ENCODE assay signal across 9 mouse cellular contexts in the genomic region with DNA sequence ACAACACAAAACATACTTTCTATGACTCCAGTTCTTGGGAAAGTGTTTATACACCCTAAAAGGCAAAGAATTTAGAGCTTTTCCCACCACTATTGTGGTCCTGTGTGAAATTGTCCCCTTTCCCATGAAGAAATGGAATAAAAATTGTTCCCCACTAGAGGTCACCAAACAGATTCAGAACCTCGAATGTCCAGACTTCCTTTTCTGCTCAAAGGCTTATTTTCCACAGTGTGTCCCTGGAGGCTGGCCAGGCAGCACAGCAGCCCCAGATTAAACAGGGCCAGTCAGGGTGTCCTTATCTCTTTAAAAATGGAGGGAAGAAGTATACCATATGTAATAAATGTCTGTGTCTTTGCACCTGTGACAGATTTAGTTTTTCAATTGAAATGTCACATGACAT. TPM values are rescaled to one million over a fixed set of nuclear protein-coding genes. Genes with fewer than 3 reads are reported as not detected.
A peak's percentile ranks its signal among the peaks of the same experiment; 100 is the strongest.
DNase-seq lines count a peak whose midpoint lies in the region; ATAC-seq and TF ChIP-seq lines count a peak whose summit lies in the region.
"Had no signal": no experiment of that assay in that cellular context is flagged by ENCODE, and none has a peak within 500 bp of the region (broad histone marks: within the 10 kb centered on the region; RNA-seq: fewer than 3 reads in every experiment).

No protein-coding gene starts in this region.

- H3K9me3 ChIP-seq in intestine, embryonic 15.5 days: no peaks in the 10 kb centered on the region
- H3K9me3 ChIP-seq in intestine, embryonic 16.5 days (ENCODE audit: control insufficient read depth, low read length): no peaks in the 10 kb centered on the region
- H3K9me3 ChIP-seq in CH12.LX (replicated peaks; ENCODE audit: low read length): no peaks in the 10 kb centered on the region
- H3K9me3 ChIP-seq in heart, embryonic 12.5 days (replicated peaks): no peaks in the 10 kb centered on the region
- no peaks in the 10 kb centered on the region for H3K9me3 ChIP-seq in lung, embryonic 16.5 days (ENCODE audit: control insufficient read depth, low read length)

- TF ChIP-seq RAD21 in CH12.LX (IDR thresholded peaks at IDR 0.05; ENCODE audit: low read depth, low read length): peak; percentile 41

- H3K36me3 ChIP-seq in intestine, embryonic 15.5 days: no peaks in the 10 kb centered on the region
- H3K36me3 ChIP-seq in intestine, embryonic 16.5 days (ENCODE audit: control insufficient read depth, insufficient read depth, low read length): no peaks in the 10 kb centered on the region
- no peaks in the 10 kb centered on the region for H3K36me3 ChIP-seq in CH12.LX (replicated peaks in 1 of 2; ENCODE audit: control insufficient read depth in 1 of 2, insufficient read depth in 1 of 2, low read length in 1 of 2)
- no peaks in the 10 kb centered on the region for H3K36me3 ChIP-seq in heart, embryonic 12.5 days
- no peaks in the 10 kb centered on the region for H3K36me3 ChIP-seq in lung, embryonic 16.5 days (ENCODE audit: control insufficient read depth, insufficient read depth, low read length)

- no peak for DNase-seq in CH12.LX (ENCODE audit: extremely low read depth)
- DNase-seq in cerebellum, adult 11-12 months: peak; percentile 5
- no peak for DNase-seq in spleen, postnatal 36 days (ENCODE audit: low spot score in 2 of 2)

- WGBS in intestine, embryonic 15.5 days: 5% methylated on average over 1 of the region's 1 CpGs
- WGBS in intestine, embryonic 16.5 days: 3% methylated on average over 1 of the region's 1 CpGs
- 10% methylated on average over 1 of the region's 1 CpGs for whole genome bisulfite sequencing in heart, embryonic 12.5 days
- 3% methylated on average over 1 of the region's 1 CpGs for WGBS in lung, embryonic 16.5 days

- no peaks in the 10 kb centered on the region for H3K79me2 ChIP-seq in CH12.LX (replicated peaks; ENCODE audit: control insufficient read depth, extremely low read depth, insufficient read depth, poor library complexity, severe bottlenecking)

- no peaks in the 10 kb centered on the region for H3K27me3 ChIP-seq in intestine, embryonic 15.5 days (replicated peaks)
- H3K27me3 ChIP-seq in intestine, embryonic 16.5 days (replicated peaks; ENCODE audit: control insufficient read depth, insufficient read depth, low read length): no peaks in the 10 kb centered on the region
- peaks cover 80% of the 10 kb centered on the region for H3K27me3 ChIP-seq in CH12.LX (replicated peaks)
- no peaks in the 10 kb centered on the region for H3K27me3 ChIP-seq in heart, embryonic 12.5 days (replicated peaks)
- H3K27me3 ChIP-seq in lung, embryonic 16.5 days (ENCODE audit: control insufficient read depth, insufficient read depth, low read depth, low read length): no peaks in the 10 kb centered on the region

- no peaks in the 10 kb centered on the region for H3K4me1 ChIP-seq in intestine, embryonic 15.5 days (replicated peaks)
- H3K4me1 ChIP-seq in intestine, embryonic 16.5 days (ENCODE audit: control insufficient read depth, insufficient read depth, low read length): peaks cover 18% of the 10 kb centered on the region
- no peaks in the 10 kb centered on the region for H3K4me1 ChIP-seq in CH12.LX (ENCODE audit: control insufficient read depth in 1 of 2, insufficient read depth in 2 of 2)
- H3K4me1 ChIP-seq in heart, embryonic 12.5 days (replicated peaks): peaks cover 33% of the 10 kb centered on the region
- no peaks in the 10 kb centered on the region for H3K4me1 ChIP-seq in lung, embryonic 16.5 days (replicated peaks; ENCODE audit: control insufficient read depth, insufficient read depth, low read length)

- no peak overlapping the region for H3K4me3 ChIP-seq in intestine, embryonic 15.5 days (replicated peaks)
- H3K4me3 ChIP-seq in intestine, embryonic 16.5 days (ENCODE audit: low read length): no peak overlapping the region
- no peak overlapping the region for H3K4me3 ChIP-seq in CH12.LX (replicated peaks in 1 of 3; ENCODE audit: low read depth in 2 of 3, low read length in 2 of 3, poor library complexity in 1 of 3)
- H3K4me3 ChIP-seq in heart, embryonic 12.5 days: no peak overlapping the region
- no peak overlapping the region for H3K4me3 ChIP-seq in lung, embryonic 16.5 days (ENCODE audit: low read length)

- TF ChIP-seq CTCF in CH12.LX (conservative IDR thresholded peaks at IDR 0.05 in 1 of 2, IDR thresholded peaks at IDR 0.05 in 1 of 2; ENCODE audit: low read depth in 2 of 2, low read length in 2 of 2): peak in 1 of 2 experiments; percentile 49; a peak in 2 of 4 replicates

- in situ Hi-C loops in CH12.LX (cut with MboI; ENCODE audit: low pct_ligation_motif_present, low pct_unique_long_range_greater_than_20kb, low sequenced_read_pairs): no loop called here

- ATAC-seq in intestine, embryonic 15.5 days: peak; percentile 63
- no peak for ATAC-seq in intestine, embryonic 16.5 days
- ATAC-seq in heart, embryonic 12.5 days (ENCODE audit: insufficient number of reproducible peaks, low FRiP score): peak; percentile 49
- peak; percentile 79 for ATAC-seq in lung, embryonic 16.5 days (ENCODE audit: low read depth)
- ATAC-seq in CD4-positive, CD25-positive, alpha-beta regulatory T cell, adult 4 months: no peak

- H3K27ac ChIP-seq in intestine, embryonic 15.5 days: no peak overlapping the region
- H3K27ac ChIP-seq in intestine, embryonic 16.5 days (ENCODE audit: low read length): no peak overlapping the region
- no peak overlapping the region for H3K27ac ChIP-seq in CH12.LX (ENCODE audit: insufficient read depth, low read depth)
- H3K27ac ChIP-seq in heart, embryonic 12.5 days (ENCODE audit: poor library complexity, severe bottlenecking): no peak overlapping the region
- no peak overlapping the region for H3K27ac ChIP-seq in lung, embryonic 16.5 days (ENCODE audit: low read length)

- TF ChIP-seq POLR2A in CH12.LX (IDR thresholded peaks at IDR 0.05; ENCODE audit: low read depth, low read length): no peak

- H3K4me2 ChIP-seq in intestine, embryonic 15.5 days (replicated peaks): no peak overlapping the region
- H3K4me2 ChIP-seq in intestine, embryonic 16.5 days (ENCODE audit: low read depth, low read length): no peak overlapping the region
- H3K4me2 ChIP-seq in CH12.LX (ENCODE audit: insufficient read depth, low read depth, poor library complexity, severe bottlenecking): no peak overlapping the region
- no peak overlapping the region for H3K4me2 ChIP-seq in heart, embryonic 12.5 days
- H3K4me2 ChIP-seq in lung, embryonic 16.5 days (ENCODE audit: low read depth, low read length): no peak overlapping the region

- dilution Hi-C loops in CH12.LX (cut with MboI; ENCODE audit: extremely low pct_ligation_motif_present, extremely low pct_unique_long_range_greater_than_20kb, low sequenced_read_pairs): no loop called here

- TF ChIP-seq EP300 in CH12.LX (IDR thresholded peaks at IDR 0.05; ENCODE audit: low read length): no peak

- no peak overlapping the region for H3K9ac ChIP-seq in intestine, embryonic 15.5 days
- no peak overlapping the region for H3K9ac ChIP-seq in intestine, embryonic 16.5 days (ENCODE audit: low read depth, low read length)
- no peak overlapping the region for H3K9ac ChIP-seq in CH12.LX (ENCODE audit: insufficient read depth, low read depth)
- no peak overlapping the region for H3K9ac ChIP-seq in heart, embryonic 12.5 days
- no peak overlapping the region for H3K9ac ChIP-seq in lung, embryonic 16.5 days (ENCODE audit: low read length)

TF ChIP-seq in CH12.LX, 34 proteins besides CTCF, POLR2A, EP300 and RAD21:
- TF ChIP-seq NRF1 (IDR thresholded peaks at IDR 0.05; ENCODE audit: low read depth, low read length) (no peak), SMC3 (IDR thresholded peaks at IDR 0.05; ENCODE audit: low read depth, low read length) (peak; percentile 8; the same call in 1 of the 2 replicates)

RNA-seq across cellular contexts. Expression of a gene that starts 7.7 kb away (rescaled TPM):
- 12.4 and 13.2 TPM in 2 replicates for polyA plus RNA-seq in intestine, embryonic 15.5 days (2015; fragmentation: Nextera tagmentation; extraction: Ambion mirVana)
- polyA plus RNA-seq in intestine, embryonic 16.5 days (2015; fragmentation: Nextera tagmentation; extraction: Ambion mirVana): 10.3 and 15.4 TPM in 2 replicates
- not detected in 2 replicates for total RNA-seq in CH12.LX (2012; rRNA removed)
- total RNA-seq in CH12.LX (2014; rRNA removed): not detected in 2 replicates
- polyA plus RNA-seq in CH12.LX (2012; ENCODE audit: insufficient read length, low read depth): not detected in 2 replicates
- polyA plus RNA-seq in heart, embryonic 12.5 days (2016; fragmentation: Nextera tagmentation; extraction: Ambion mirVana): 0.22 and 0.31 TPM in 2 replicates
- polyA plus RNA-seq in lung, embryonic 16.5 days (2015; fragmentation: Nextera tagmentation; extraction: Ambion mirVana): 0.70 TPM in 1 of 2 replicates, not detected in the other
- not detected for polyA plus RNA-seq in CD4-positive, CD25-positive, alpha-beta regulatory T cell, adult 4 months (2017; shearing (Covaris generic))
- total RNA-seq: gastrocnemius, adult 8-10 months had no signal

RNA-seq across cellular contexts. Expression of a gene that starts 33.7 kb away (rescaled TPM):
- 1.2 and 2.1 TPM in 2 replicates for polyA plus RNA-seq in intestine, embryonic 15.5 days (2015; fragmentation: Nextera tagmentation; extraction: Ambion mirVana)
- 1.6 and 2.1 TPM in 2 replicates for polyA plus RNA-seq in intestine, embryonic 16.5 days (2015; fragmentation: Nextera tagmentation; extraction: Ambion mirVana)
- total RNA-seq in CH12.LX (2012; rRNA removed): not detected in 2 replicates
- not detected in 2 replicates for total RNA-seq in CH12.LX (2014; rRNA removed)
- polyA plus RNA-seq in CH12.LX (2012; ENCODE audit: insufficient read length, low read depth): not detected in 2 replicates
- 1.0 and 1.3 TPM in 2 replicates for polyA plus RNA-seq in heart, embryonic 12.5 days (2016; fragmentation: Nextera tagmentation; extraction: Ambion mirVana)
- polyA plus RNA-seq in lung, embryonic 16.5 days (2015; fragmentation: Nextera tagmentation; extraction: Ambion mirVana): 0.77 and 1.2 TPM in 2 replicates
- polyA plus RNA-seq in CD4-positive, CD25-positive, alpha-beta regulatory T cell, adult 4 months (2017; shearing (Covaris generic)): 1 to 10 TPM; 1.6 to 2.2 TPM

RNA-seq across cellular contexts. Expression of a gene that starts 53.4 kb away (rescaled TPM):
- 120 and 123 TPM in 2 replicates for polyA plus RNA-seq in intestine, embryonic 15.5 days (2015; fragmentation: Nextera tagmentation; extraction: Ambion mirVana)
- 122 and 124 TPM in 2 replicates for polyA plus RNA-seq in intestine, embryonic 16.5 days (2015; fragmentation: Nextera tagmentation; extraction: Ambion mirVana)
- total RNA-seq in CH12.LX (2012; rRNA removed) (not detected in 2 replicates), CH12.LX (2014; rRNA removed) (not detected in 2 replicates)
- polyA plus RNA-seq in CH12.LX (2012; ENCODE audit: insufficient read length, low read depth): not detected in 2 replicates
- polyA plus RNA-seq in heart, embryonic 12.5 days (2016; fragmentation: Nextera tagmentation; extraction: Ambion mirVana): 107 TPM in 2 replicates
- polyA plus RNA-seq in lung, embryonic 16.5 days (2015; fragmentation: Nextera tagmentation; extraction: Ambion mirVana): 175 and 183 TPM in 2 replicates
- polyA plus RNA-seq in CD4-positive, CD25-positive, alpha-beta regulatory T cell, adult 4 months (2017; shearing (Covaris generic)): under 1 TPM; 0.40 to 0.75 TPM

Comparison
In these comparisons a context has a peak if more than half of its experiments do, and no peak if none do; other contexts are left out.
1. ATAC-seq: peak in intestine, embryonic 15.5 days (single experiment), heart, embryonic 12.5 days (single experiment) and lung, embryonic 16.5 days (single experiment); none in intestine, embryonic 16.5 days (single experiment) and CD4-positive, CD25-positive, alpha-beta regulatory T cell, adult 4 months (single experiment).
2. RNA of a gene that starts 53.4 kb away (polyA plus RNA-seq): 175 to 183 TPM in lung, embryonic 16.5 days, 122 to 124 TPM in intestine, embryonic 16.5 days, 120 to 123 TPM in intestine, embryonic 15.5 days and 107 TPM in heart, embryonic 12.5 days; 0.40 to 0.75 TPM in CD4-positive, CD25-positive, alpha-beta regulatory T cell, adult 4 months and not detected in CH12.LX; every median in the first group is over 10 times any median in the second.